Mouse (Mus musculus) A20 (cell line): ENCODE results near the gene Gpr18.
A peak's percentile ranks its signal among the peaks of the same experiment; 100 is the strongest.

ENCODE experiments used
- DNase-seq: peaks from one replicate; pipeline ENCODE4 v3.0.0-alpha.2; 2011; ENCODE audit warnings: low read depth, low spot score

The Gpr18 gene

GRCm38 (mm10) chr14:121884150-121884797, 31.3 kb downstream of the Gpr18 start:
- no peak for DNase-seq

GRCm38 (mm10) chr14:121881211-121881610, 34.4 kb downstream of the Gpr18 start:
- no peak for DNase-seq

- DNase-seq = peak; percentile 46
Observed at GRCm38 (mm10) chr14:121879266-121879840, 36.2 kb downstream of the Gpr18 start.

- no peak for DNase-seq
Observed at GRCm38 (mm10) chr14:121878859-121879206, 36.7 kb downstream of the Gpr18 start.

GRCm38 (mm10) chr14:121878176-121878858, 37.3 kb downstream of the Gpr18 start, which contains the start of gene Ubac2:
TSS of gene Ubac2 (plus strand) at chr14:121878620.
- peak; percentile 99 for DNase-seq

- DNase-seq = no peak
Observed at GRCm38 (mm10) chr14:121877640-121878039, 37.9 kb downstream of the Gpr18 start.

- no peak for DNase-seq
Observed at GRCm38 (mm10) chr14:121876860-121877259, 38.7 kb downstream of the Gpr18 start.

- peak; percentile 48 for DNase-seq
Observed at GRCm38 (mm10) chr14:121876190-121876589, 39.4 kb downstream of the Gpr18 start.

- DNase-seq = peak; percentile 83
Observed at GRCm38 (mm10) chr14:121873646-121874045, 41.9 kb downstream of the Gpr18 start.

GRCm38 (mm10) chr14:121873172-121873571, 42.4 kb downstream of the Gpr18 start:
- DNase-seq = peak; percentile 85

GRCm38 (mm10) chr14:121872760-121873159, 42.8 kb downstream of the Gpr18 start:
- no peak for DNase-seq

GRCm38 (mm10) chr14:121869111-121869510, 46.5 kb downstream of the Gpr18 start:
- DNase-seq = no peak

GRCm38 (mm10) chr14:121866574-121866973, 49.0 kb downstream of the Gpr18 start:
- peak; percentile 49 for DNase-seq

- DNase-seq = peak; percentile 87
Observed at GRCm38 (mm10) chr14:121865162-121865561, 50.4 kb downstream of the Gpr18 start.
